Mouse (Mus musculus) Muller cell, postnatal 12 days (primary cell): ENCODE measurements around the gene Cd5.

Source experiments
- DNase-seq: peaks from one replicate; pipeline ENCODE4 v3.0.0-alpha.2; 2015; ENCODE audit errors: inconsistent ontology term

Cd5 gene

DNA sequence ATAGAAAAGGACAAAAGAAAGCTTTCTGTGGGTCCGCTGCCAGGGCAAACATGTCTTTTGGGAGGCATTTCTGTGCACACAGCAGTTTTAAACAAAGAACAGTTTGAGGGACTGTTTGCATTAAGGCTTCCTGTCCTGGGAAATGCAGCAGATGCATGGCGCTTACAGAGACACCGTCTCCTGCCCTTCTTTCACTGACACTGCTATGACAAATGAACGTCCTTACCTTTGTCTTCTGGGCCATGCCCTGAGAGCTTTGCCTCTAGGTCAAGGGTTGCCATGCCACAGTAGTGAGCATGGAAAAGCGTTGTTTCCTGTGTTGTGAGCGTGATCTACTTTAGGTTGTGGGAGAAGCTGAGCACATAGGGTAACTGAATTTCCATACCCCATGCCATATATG, 19.9 kb upstream of the Cd5 start:
- no peak for DNase-seq

DNA sequence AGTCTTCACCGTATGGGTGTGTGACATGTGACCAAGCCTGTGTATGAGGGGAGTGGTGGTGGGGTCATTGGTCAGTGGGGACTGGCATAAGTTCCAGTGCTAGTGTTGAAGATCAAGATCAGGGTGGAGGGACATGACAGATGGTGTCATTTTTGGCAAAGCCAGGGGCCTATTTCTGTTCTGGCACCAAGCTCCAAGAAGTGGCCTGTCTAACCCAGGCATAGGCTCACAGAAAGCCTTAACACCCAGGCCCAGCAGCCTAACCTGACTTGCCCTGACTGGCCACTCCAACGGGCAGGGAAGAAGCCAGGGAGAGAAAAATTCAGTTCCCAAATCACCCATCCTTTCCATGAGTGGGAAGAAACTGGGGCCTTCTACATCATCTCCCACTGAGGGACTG, 18.7 kb upstream of the Cd5 start:
- DNase-seq: no peak

DNA sequence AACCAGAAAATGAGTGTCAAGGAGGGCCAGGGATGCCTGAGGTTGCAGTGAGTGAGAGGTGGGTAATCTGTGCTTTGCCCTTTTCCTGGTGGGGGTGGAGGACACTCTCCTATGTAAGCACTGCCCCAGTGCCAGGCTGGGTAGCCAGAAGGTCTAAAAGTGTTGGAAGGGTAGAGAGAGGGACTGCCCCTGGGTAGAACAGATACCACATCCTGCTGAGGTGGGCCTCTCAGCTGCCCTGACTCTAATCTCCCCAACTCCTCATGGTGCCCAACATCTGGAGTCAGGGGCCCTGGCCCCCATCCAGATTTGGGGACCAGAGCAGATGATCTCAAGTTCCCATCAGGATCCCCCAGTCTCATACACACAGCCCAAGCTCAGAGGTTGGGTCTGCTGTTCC, 18.3 kb upstream of the Cd5 start:
- DNase-seq: no peak

DNA sequence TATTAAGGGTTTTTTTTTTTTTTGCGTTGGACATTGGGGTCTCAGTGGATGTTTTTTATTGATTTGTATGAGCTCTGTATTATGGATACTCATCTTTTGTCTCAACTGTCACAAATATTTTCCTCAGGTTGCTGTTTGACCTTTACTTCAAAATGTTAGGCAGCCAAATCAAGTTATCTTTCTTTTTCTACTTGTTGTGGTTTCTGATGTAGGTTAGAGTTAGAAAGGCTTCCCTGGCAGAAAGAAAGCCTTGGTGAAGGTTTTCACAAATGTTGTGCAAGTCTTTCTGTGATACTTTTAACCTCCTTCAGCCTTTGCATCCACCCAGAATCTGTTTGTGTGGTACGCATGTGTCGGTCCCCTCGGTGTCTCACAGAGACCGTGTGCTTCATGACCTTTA, 13.8 kb upstream of the Cd5 start:
- no peak for DNase-seq

DNA sequence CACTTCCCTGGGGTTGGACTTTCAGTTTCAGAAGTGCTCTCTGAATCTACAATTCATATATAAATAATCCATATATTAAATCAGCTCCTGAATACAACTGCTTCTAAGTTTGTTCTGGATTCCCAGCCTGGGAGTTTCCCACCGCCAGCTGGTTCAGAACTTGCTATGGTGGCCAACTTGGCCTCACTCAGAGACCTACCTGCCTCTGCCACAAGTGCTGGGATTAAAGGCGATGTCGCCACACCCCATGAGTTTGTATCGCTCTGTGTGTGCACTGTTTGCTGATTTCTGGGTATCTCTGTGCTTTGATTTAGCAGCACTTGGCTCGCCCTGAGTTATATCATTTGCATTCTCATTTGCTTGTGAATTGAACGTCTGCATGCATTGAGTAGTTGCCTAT, 13.3 kb upstream of the Cd5 start:
- no peak for DNase-seq

DNA sequence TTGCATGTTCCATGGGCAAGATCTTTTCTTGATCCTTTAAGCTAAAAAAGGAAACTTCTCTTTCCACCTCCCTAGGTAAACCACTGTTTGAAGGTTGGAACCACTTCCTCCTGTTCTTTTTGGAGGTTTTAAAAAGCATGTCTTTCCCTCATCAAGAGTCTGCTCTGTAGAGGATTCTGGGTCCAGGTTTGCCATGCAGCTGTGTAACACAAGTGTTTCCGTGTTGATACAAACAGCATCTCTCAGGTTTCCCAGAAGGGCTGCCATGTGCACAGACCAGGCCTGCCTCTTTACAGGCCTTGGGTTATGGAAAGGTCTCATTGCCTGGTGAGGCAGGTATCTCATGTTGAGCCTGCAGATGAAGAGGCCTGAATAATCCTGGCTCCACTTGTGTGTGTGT, 12.8 kb upstream of the Cd5 start:
- no peak for DNase-seq

DNA sequence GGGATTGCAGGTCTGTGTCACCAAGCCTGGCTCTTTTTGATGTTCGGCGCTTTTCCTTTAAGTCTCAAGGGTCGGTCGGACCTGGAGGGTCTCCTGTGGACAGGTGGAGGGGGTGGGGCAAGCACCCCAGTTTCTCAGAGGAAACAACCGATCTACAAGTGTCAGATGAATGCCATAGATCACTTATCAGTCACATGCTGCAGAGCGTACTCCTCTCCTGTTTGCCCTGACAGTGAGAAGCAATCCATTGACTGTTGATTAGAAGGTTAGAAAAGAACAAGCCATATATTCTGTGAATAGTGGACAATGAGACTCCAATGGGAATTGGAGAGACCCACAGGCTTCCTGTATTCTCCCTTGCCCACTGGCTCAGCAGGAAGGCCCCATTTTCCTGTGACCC, 11.4 kb upstream of the Cd5 start:
- no peak for DNase-seq

DNA sequence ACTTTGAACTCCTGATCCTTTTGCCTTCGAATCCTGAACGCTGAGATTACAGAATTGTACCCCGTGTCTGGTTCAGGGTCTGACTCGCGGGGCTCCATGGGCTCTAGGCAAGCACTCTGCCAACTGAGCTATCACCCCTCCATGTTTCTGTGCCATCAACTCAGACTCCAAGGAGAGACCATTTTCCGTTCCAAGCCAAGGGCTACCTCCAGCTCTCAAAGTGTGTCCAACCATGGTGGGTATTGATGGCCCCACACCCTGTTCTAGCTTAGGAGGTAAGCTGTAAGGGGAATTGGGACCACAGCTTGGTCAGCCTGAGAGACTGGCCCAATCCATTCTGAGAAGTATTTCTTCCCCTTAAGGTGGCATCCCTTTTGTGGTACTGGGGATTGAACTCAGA, 10.5 kb upstream of the Cd5 start:
- no peak for DNase-seq

DNA sequence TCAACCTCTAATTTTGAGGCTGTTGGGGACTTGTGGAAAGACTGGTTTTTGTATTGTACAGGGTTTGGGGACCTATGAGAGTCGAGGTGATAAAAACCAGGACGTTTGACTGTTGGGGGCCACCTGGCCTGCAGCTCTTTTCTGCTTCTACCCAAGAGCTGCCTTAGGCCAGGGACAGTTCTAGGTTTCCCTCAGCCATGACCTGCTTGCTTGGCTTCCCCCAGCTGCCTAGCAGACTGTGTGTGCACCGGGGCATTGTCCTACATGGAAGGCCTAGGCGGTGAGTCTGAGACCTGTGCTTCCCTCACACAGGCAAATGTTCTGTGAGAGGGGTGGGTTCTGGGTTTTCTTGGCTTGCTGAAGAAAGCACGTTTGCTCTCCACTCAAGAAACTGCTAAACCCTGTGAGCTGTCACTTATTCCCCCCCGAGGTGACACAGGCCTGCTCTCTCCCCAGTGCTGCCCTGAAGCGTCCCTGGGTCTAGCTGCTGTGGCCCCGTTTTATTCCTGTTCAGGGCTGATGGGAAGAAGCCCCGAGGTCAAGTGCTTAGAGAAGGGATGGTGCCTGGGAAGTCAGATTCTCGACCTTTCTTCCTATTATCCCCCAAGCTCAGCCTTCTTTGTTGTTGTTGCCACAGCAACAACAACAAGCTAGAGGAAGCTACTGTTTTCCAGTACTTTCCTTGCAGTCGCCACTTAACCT, 9.8 kb upstream of the Cd5 start:
- no peak for DNase-seq

DNA sequence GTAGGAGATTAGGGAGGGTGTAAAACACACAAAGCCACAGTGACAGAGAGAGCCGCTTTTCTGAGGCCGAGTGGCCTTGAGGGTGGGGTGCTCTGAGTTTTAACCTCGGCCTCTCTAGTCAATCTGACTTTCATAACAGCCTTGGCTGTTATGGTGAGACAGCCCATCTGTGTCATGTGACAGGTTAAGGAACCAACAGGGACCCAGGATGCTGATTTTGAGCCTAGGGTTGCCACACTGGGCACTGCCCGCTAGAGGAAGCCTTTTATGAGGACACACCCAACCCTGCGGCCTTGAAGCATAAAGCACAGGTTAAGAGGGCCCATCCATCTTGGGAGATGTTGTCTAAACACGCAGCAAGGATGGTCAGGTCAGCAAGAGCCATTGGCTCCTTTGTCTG, 8.9 kb upstream of the Cd5 start:
- no peak for DNase-seq

DNA sequence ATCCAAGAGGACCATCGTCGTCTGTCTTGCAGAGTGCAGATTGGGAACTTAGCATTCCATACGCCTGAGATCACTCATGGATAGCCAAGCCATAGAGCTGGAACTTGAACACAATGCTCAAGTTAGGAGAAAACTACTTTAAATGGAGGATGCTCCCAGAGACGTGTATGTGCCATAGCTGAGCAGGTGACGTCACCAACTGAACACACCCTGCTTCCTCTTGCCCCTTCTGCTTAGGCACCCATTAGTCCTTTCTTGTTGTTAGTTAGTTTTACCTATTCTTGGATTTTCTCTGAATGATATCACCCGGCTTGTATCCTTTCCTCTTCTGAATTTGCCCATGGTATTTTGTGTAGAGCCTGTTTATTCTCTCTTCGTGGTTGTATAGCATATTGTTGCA, 8.4 kb upstream of the Cd5 start:
- no peak for DNase-seq

DNA sequence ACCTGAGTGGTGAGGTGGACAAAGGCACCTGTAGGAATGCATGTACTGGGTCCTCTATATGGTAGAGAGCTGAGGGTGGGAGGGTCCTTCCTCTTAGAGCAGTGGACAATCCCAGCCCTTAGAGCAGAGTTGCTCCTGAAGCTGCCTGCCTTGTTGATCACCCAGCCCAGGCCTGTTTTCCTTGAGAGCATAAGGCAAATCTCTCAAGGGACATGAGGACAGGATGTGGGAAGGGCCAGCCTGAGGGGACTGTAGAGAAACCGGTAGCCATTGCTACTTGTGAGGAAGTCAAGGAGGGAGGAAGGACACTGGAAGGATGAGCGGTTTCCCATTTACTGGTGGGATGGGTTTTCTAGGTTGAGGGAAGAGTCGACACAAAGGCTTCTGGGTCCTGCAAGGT, 3.8 kb upstream of the Cd5 start:
- no peak for DNase-seq

DNA sequence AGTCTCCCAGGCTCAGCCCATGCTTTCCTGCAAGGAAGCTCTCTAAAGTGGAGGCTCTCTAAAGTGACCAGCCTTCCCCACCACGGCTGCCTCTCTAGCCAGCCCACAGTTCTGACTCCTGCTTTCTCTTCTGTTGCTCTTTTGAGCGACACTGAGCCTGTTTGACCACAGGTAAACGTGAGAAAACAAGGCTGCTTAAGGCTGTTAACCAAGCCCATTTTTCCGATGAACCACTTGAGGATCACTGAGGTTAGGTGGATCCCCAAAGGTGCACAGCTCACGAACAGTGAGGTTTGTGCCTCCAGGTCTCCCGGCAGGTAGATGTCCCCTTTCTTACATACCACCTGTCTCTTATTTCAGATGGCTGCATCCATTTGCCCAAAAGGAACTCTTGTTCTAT, 3.3 kb upstream of the Cd5 start:
- no peak for DNase-seq

DNA sequence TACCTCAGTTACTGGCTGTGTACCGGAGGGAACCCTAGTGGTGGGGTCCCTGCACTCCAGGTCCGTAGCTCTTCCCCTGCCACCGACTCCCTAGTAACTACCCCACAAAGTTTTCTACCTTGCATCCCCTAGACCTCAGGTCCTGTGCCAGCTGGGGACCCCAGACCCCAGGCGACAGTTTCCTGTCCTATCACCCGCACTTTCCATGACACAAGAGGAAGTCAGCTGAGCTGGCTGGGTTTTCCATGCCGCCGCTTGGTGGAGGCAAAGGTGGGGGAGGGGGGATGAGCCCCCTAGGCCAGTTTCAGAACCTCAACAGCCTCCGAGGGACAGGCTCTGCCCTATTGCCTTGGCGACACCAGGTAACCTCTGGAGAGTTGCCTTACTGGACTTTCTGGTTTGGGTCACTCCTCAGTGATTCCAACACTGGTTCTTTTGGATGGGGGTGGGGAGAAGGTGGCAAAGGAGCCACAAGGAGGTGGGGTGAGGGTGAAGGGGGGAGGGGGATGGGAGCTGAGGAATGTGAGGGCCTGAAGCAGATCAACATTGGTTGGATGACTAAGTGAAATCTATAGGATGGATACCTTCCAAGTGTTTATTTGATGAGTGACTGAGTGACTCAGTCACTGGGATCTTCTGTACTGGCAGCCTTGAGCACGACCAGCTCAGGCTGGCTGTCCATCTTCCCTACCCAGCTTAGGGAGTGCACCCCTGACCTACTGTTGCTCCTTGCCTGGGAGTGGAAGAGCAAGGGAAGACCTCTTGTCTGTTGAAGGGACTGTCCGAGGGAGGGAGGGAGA, 2.0 kb upstream of the Cd5 start:
- DNase-seq: peak; percentile 44

DNA sequence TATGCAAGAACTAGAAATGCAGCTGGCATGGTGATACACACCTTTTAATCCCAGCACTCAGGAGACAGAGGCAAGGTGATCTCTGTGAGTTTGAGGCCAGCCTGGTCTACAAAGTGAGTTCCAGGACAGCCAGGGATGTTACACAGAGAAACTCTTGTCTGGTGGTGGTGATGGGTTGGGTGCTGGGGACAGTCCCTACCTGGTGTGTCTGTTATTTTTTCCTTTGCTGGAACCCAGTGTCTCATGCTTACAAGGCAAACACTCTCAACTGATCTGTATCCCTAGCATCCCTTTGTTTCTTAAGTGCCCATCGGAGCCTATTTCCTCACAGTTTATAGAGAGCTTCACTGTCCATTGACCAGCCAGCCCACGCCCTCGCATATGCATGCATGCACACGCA, 1.1 kb upstream of the Cd5 start:
- no peak for DNase-seq

DNA sequence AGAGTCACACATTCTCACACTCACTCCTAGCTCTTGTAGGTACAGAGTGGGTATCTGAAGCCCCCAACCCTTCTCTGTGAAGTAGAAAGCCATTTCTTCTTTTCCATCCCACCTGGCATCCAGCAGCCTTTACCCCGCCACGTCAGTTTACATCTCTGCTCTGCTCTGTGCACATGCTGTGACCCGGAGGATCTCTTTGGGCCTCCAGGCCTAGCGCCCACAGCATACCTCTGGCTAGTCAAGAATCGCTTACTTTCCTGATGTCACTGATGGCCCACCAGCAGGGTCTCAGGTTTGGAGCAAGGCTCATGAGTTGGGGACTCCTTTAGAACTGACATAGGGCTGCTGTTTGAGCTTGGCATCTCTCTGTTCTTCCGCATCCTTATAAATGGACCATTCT, 764 bp downstream of the Cd5 start:
- DNase-seq: no peak

DNA sequence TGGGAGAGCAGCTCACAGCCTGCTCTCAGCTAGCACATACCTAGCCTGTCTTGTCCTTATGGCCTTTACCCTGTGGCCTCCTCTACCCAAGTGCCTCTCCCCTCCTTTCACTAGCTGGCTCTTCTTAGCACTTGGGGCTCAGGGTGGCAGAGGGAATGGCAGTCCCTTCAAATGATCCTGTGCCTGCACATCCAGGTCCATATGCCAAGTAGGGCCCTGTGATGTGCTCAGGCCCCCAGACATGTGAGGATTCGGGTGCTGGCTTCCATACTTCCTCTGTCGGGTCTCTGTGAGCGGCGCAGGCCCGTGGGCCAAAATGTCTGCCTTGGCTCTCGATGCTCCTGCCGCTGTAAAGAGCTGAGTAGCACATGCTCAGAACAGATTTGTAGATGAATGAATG, 2.9 kb downstream of the Cd5 start:
- DNase-seq: no peak

DNA sequence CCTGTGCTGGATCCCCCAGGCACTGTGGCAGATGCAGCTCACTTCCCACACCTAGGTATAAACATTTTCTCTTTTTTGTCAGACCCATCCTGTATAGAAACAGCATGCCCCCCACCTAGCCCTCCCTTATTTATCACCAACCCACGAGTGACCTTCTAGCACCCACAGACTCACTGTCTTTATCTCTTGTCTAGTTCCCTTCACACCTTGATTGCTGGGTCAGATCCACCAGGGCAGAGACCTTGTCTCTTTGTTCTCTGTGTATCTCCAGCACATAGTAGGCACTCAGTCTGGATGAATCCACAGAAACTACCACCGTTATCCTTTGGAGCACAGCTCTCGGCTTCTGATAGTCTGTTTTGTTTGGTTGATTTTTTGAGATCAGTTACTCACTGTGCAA, 3.7 kb downstream of the Cd5 start:
- no peak for DNase-seq

DNA sequence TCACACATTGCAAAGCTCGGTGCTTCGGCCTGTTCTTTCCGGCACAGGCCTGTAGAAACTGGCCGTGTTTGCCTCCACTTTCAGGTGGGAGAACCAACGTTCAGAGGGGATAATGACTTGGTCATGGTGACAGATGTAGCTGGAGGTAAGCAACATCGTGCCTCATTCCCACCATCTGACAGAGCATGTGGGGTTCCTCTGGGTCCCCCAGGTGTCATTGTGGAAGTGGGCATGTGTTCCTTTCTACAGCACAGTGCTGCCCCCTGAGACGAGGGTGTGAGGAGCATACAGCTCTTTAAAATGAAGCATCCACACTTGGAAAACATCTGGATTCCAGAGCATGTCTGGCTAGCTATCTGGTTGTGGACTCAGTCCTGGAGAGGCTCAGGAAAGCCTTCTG, 4.2 kb downstream of the Cd5 start:
- no peak for DNase-seq

DNA sequence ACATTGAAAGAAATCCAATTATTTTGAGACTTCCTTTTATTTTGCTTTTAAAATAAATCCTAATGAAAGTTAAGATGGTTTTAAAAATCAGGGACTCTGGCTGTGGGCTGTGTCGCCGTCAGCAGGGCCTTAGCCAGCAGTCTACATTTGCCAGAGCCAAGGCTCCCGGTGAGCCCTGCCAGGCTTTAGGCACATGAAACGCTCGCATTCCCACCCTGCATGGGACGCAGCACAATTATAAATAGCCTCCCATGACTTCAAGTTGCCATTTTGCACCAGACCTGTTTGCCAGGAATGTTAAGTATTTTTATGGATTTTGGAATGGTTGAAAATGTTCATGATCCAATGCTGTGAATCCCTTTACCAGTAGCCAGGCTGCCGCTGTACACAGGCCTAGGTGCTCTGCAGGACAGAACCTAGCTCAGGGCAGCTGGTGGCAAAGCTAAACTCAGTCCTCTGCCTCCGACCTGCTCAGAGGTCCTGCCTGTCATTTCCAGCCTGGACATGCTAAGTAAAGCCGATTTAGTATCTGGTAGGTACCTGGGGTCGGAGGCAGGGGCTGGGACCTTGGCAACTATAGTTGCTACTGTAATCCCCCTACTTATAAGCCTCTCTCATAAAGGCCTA, 5.2 kb downstream of the Cd5 start:
- no peak for DNase-seq

DNA sequence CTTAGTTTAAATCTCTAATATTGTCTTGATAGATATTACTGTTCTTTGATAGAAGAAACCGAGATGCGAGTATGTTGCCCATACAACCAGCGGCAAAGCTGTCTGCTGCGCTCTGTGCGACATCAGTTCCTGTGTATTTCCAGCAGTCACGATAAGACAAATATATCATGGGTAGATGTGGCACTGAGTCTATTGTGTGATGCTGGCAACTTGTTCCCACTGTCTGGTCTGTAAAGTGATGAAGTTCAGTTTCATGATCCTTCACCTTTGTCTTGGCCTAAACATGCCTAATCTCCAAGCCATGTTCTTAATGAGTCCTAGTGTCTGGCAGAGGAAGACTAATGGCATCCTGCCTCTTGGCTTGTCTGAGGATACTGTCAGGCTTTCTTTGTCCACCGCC, 6.1 kb downstream of the Cd5 start:
- DNase-seq: no peak

DNA sequence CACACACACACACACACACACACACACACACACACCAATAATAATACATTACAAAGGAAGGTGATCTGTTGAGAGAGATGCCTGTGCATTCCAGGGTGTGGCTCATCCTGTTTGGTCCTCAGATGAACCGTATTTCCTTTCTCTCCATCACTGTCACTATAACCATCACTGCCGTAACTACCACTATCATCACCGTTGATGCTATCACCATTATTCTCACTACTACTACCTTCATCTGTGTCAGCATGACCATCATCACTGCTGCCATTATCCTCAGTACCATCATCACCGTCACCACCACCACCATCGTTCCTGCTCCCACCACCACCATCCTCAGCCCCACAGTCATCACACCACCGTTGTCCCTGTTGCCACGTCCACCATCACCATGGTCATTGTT, 6.8 kb downstream of the Cd5 start:
- no peak for DNase-seq

DNA sequence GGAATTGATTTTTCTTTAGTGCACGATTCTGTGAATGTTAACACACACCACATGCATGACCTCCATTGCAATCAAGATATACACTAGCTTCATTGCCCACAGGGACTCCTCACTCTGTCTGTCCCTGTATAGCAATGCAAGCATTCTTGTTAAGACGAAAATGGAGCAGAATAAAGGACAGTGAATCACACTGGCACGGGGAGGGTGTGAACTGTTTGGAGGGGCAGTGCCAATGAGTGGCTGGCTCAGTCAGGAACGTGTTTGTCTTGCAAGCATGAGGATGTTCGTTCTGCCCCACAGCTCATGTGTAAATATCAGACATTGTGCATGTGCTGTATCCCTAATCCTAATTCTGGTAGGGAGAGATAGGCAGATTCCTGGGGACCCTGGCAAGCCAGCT, 8.3 kb downstream of the Cd5 start:
- DNase-seq: no peak
